Mouse (Mus musculus) pancreas, adult 10 weeks (tissue): ENCODE results near the gene Mynn. TPM values are rescaled to one million over a fixed set of nuclear protein-coding genes. Genes with fewer than 3 reads are reported as not detected.

ENCODE experiments used
- polyA plus RNA-seq: library from polyadenylated mRNA; stranded (reverse); fragments of 350-450 nt; fragmentation: Illumina TruSeq; extraction: RNeasy Lipid Tissue Mini Kit (QIAGEN cat#74804); gene quantifications from one replicate; pipeline ENCODE4 v1.2.3, GENCODE M21; 2015; ENCODE audit warnings: low read depth, low replicate concordance; ENCODE audit not compliant: insufficient read depth

Gene Mynn
- polyA plus RNA-seq = 2.3 TPM

DNA sequence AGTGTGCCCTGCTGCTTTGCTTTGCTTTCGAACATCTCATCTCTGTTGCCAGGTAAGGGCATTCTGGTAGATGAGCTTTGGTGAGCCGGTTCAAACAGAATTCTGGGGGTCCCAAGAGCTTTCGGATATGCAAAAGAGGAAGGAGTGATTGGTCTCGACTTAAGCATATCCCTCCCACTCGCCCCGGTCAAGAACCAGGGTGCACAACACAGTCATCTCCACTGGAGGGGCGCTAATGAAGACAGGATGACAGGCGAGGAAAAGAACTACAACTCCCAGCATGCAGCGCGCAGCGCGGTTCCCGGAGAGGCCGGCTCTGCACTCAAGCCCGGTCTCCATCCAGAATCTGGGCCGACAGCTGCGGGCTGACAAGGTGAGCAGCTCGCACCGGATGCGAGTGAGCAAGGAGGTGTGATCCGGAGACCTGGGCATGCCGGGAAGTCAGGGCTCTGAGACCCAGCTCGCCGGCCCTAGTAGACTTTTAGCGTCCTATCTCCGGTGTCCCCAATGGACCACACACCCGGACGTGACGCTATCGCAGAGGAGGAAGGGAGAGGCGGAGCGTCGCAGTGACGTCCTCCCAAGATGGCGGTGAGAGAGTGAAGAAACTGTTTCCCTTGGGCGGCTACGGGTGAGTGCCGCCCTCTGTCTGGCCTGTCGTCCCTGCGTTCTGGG is at the start of gene Mynn:
Gene Mynn, plus strand, starts transcription at position 1 of the 675 bp plus-strand sequence.

DNA sequence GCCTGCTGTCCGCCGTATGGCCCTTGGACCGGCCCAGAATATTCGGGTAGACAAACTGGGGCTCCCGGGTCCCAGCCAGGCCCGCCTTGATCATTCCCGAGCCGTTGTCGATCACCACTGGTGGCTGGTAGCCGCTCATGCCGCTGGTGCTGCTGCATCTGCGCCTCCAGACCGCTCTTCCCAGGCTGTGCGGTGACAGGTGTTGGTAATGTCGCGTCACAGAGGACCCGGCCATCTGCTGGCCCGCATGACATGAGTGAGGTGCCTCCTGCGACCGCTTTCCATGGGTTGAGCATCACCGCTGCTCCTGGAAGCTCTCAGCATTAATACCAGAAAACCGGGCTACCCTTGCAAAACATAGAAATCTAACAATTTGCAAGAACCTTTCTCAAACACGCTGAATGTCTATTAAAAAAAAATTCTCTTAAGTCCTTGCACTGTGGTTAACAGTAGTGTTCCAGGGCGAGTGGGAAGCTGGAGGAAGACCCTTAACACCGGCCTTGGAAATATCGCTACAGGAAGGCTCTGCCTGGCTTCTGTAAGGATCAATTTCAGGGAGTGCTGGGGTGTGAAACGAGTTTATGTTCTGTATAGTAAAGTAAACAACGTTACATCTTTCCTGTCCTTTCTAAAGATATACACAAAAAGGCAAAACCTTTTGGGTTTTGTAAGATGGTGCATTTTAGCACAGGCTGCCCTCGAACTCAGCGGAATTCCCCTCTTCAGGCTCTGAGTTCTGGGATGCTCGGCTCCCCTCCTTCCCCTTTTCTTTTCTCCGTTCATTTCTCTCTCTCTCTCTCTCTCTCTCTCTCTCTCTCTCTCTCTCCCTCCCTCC is 1.9 kb upstream of the Mynn start, which contains the start of gene Actrt3:
Gene Actrt3, minus strand, starts transcription at position 229 of the 835 bp plus-strand sequence.

DNA sequence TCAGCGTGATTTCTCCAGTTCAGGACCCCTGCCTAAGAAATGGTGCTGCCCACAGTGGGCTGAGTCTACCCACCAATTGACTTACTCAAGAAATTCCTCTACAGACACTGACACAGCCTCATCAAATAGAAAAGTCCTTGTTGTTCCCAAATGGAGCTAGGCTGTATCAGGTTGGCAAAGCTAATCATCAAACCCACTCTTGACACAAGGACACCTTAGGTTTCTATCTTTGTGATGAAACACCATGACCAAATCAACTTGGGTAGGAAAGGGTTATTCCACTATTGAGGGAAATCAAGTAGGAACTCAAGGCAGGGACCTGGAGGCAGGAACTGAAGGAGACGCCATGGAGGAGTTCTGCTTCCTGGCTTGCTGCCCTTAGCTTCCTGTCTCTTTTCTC is 42.3 kb downstream of the Mynn start, which contains the start of gene Lrriq4:
Gene Lrriq4, plus strand, starts transcription at position 301 of the 400 bp plus-strand sequence.

GRCm38 (mm10) chr3:30647440-30648090 is 45.7 kb downstream of the Mynn start, which contains the start of gene Lrrc34:
TSS of gene Lrrc34 (minus strand) at chr3:30647869.

Other genes starting within 250 kb of the Mynn start
- gene Mecom, start 54.1 kb upstream of the Mynn start, polyA plus RNA-seq = 5.6 TPM
- gene Actrt3, start 2.1 kb upstream of the Mynn start, polyA plus RNA-seq = 0.70 TPM
- not detected for gene Lrriq4, start 42.4 kb downstream of the Mynn start, polyA plus RNA-seq
- not detected for gene Lrrc34, start 45.8 kb downstream of the Mynn start, polyA plus RNA-seq
- not detected for gene Lrrc31, start 97.8 kb downstream of the Mynn start, polyA plus RNA-seq
- gene Samd7, start 144.2 kb downstream of the Mynn start, polyA plus RNA-seq = not detected
- gene Sec62, start 190.8 kb downstream of the Mynn start, polyA plus RNA-seq = 40.6 TPM